8 mouse cellular contexts compared by ENCODE assay signal in the genomic region with DNA sequence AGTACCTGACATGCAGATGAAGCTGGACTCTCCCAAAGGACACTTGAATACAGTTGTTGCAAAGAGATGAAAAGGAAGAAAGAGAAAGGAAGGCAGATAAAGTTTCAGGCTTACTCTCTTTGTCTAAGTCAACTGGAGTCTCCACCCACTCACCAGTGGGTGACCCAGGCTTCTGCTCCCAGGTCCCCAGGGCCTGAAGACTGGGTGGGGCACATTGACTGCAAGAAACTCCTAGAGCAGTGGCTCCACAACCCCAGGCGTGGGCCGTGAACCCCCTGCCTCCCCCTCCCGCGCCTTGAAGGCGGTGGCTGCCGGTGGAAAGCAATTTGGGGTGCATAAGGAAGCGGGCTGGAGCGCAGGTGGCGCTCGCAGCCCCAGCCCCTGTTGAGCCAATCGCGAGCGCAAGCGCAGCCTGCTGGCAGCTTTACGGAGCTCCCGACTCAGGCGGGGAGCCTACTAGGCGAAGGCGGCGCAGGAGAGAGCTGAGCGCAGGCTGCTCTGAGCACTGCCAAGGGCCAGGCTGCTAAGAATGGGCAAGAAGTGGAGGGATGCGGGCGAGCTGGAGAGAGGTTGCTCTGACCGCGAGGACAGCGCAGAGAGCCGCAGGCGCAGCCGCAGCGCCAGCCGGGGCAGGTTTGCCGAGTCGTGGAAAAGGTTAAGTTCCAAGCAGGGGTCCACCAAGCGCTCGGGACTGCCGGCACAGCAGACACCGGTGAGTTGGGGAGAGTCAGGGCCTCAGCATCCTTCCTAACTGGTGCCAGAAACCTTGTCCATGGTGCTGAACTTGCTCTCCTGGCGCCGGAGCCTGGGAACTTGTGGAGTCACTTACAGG. TPM values are rescaled to one million over a fixed set of nuclear protein-coding genes. Genes with fewer than 3 reads are reported as not detected.
DNase-seq lines count a peak whose midpoint lies in the region; ATAC-seq and TF ChIP-seq lines count a peak whose summit lies in the region.

A gene (plus strand): TSS at position 457 of the 832 bp plus-strand sequence.

- TF ChIP-seq CTCF in intestine, postnatal 0 days (IDR thresholded peaks at IDR 0.05; ENCODE audit: low read depth): no peak

- H3K9ac ChIP-seq in intestine, embryonic 14.5 days (ENCODE audit: low read length): no peak within 1 kb of the TSS
- no peak within 1 kb of the TSS for H3K9ac ChIP-seq in intestine, postnatal 0 days (ENCODE audit: low read depth, low read length)
- H3K9ac ChIP-seq in intestine, embryonic 16.5 days (ENCODE audit: low read depth, low read length): no peak within 1 kb of the TSS
- H3K9ac ChIP-seq in midbrain, embryonic 16.5 days (ENCODE audit: low read depth, low read length): peak within 1 kb of the TSS; percentile 70

- intact Hi-C loops in gastrocnemius, postnatal 14 days (cut with DNase I; ENCODE audit: low total_unique reads): no loop called here
- intact Hi-C loops in left cerebral cortex, postnatal 4 days (cut with DNase I): no loop called here

- peaks cover 4% of the 10 kb centered on the region; the same call in 1 of the 2 replicates for H3K4me1 ChIP-seq in intestine, embryonic 14.5 days (replicated peaks; ENCODE audit: control insufficient read depth, insufficient read depth, low read length)
- H3K4me1 ChIP-seq in intestine, postnatal 0 days (replicated peaks; ENCODE audit: control insufficient read depth, insufficient read depth, low read length): no peaks in the 10 kb centered on the region
- H3K4me1 ChIP-seq in intestine, embryonic 16.5 days (ENCODE audit: control insufficient read depth, insufficient read depth, low read length): peaks cover 3% of the 10 kb centered on the region; the same call in 1 of the 2 replicates
- peaks cover 7% of the 10 kb centered on the region; the same call in 1 of the 2 replicates for H3K4me1 ChIP-seq in midbrain, embryonic 16.5 days (ENCODE audit: control insufficient read depth, insufficient read depth, low read length)

- WGBS in intestine, embryonic 14.5 days: under 1% methylated on average over 39 of the region's 39 CpGs
- WGBS in intestine, postnatal 0 days: 2% methylated on average over 39 of the region's 39 CpGs
- WGBS in intestine, embryonic 16.5 days: 1% methylated on average over 39 of the region's 39 CpGs
- under 1% methylated on average over 39 of the region's 39 CpGs for WGBS in midbrain, embryonic 16.5 days

- no peak within 1 kb of the TSS for H3K27ac ChIP-seq in intestine, embryonic 14.5 days (ENCODE audit: low read depth)
- H3K27ac ChIP-seq in intestine, postnatal 0 days (ENCODE audit: low read depth, low read length): no peak within 1 kb of the TSS
- no peak within 1 kb of the TSS for H3K27ac ChIP-seq in intestine, embryonic 16.5 days (ENCODE audit: low read length)
- H3K27ac ChIP-seq in midbrain, embryonic 16.5 days (ENCODE audit: low read length): no peak within 1 kb of the TSS

- peak; percentile 87 for ATAC-seq in intestine, embryonic 14.5 days (replicated peaks; ENCODE audit: low FRiP score, low TSS enrichment, low read depth)
- no peak for ATAC-seq in intestine, postnatal 0 days
- peak; percentile 83 for ATAC-seq in intestine, embryonic 16.5 days
- ATAC-seq in midbrain, embryonic 16.5 days: peak; percentile 98

- H3K36me3 ChIP-seq in intestine, embryonic 14.5 days (ENCODE audit: control insufficient read depth, insufficient read depth, low read length): no peaks in the 10 kb centered on the region
- no peaks in the 10 kb centered on the region for H3K36me3 ChIP-seq in intestine, postnatal 0 days (ENCODE audit: control insufficient read depth, insufficient read depth)
- H3K36me3 ChIP-seq in intestine, embryonic 16.5 days (ENCODE audit: control insufficient read depth, insufficient read depth, low read length): no peaks in the 10 kb centered on the region
- H3K36me3 ChIP-seq in midbrain, embryonic 16.5 days (ENCODE audit: control insufficient read depth, insufficient read depth, low read length): no peaks in the 10 kb centered on the region

- peak; percentile 92 for DNase-seq in intestine, embryonic 14.5 days (ENCODE audit: low spot score)
- DNase-seq in cerebellum, postnatal 36 days: peak; percentile 68 to 72
- DNase-seq in gastrocnemius, postnatal 14 days: peak; percentile 38
- peak; percentile 73 for DNase-seq in left cerebral cortex, postnatal 4 days
- peak; percentile 75 for DNase-seq in testis, postnatal 10 days (ENCODE audit: low spot score)

- H3K9me3 ChIP-seq in intestine, embryonic 14.5 days (ENCODE audit: control insufficient read depth, low read length): no peaks in the 10 kb centered on the region
- no peaks in the 10 kb centered on the region for H3K9me3 ChIP-seq in intestine, postnatal 0 days (ENCODE audit: control insufficient read depth)
- H3K9me3 ChIP-seq in intestine, embryonic 16.5 days (ENCODE audit: control insufficient read depth, low read length): no peaks in the 10 kb centered on the region
- H3K9me3 ChIP-seq in midbrain, embryonic 16.5 days (replicated peaks; ENCODE audit: control insufficient read depth, low read length, poor library complexity, severe bottlenecking): no peaks in the 10 kb centered on the region

- no peaks in the 10 kb centered on the region for H3K27me3 ChIP-seq in intestine, embryonic 14.5 days (replicated peaks; ENCODE audit: control insufficient read depth, insufficient read depth, low read length)
- H3K27me3 ChIP-seq in intestine, postnatal 0 days (replicated peaks; ENCODE audit: control insufficient read depth, insufficient read depth, low read length): peaks cover 7% of the 10 kb centered on the region; the same call in 1 of the 2 replicates
- H3K27me3 ChIP-seq in intestine, embryonic 16.5 days (replicated peaks; ENCODE audit: control insufficient read depth, insufficient read depth, low read length): peaks cover 5% of the 10 kb centered on the region; the same call in 1 of the 2 replicates
- H3K27me3 ChIP-seq in midbrain, embryonic 16.5 days (ENCODE audit: control insufficient read depth, insufficient read depth, low read depth, low read length): no peaks in the 10 kb centered on the region

- H3K4me2 ChIP-seq in intestine, embryonic 14.5 days (ENCODE audit: low read length): peak within 1 kb of the TSS; percentile 45
- no peak within 1 kb of the TSS; the same call in 1 of the 2 replicates for H3K4me2 ChIP-seq in intestine, postnatal 0 days (replicated peaks; ENCODE audit: low read depth)
- H3K4me2 ChIP-seq in intestine, embryonic 16.5 days (ENCODE audit: low read depth, low read length): peak within 1 kb of the TSS; percentile 32; the same call in 1 of the 2 replicates
- peak within 1 kb of the TSS; percentile 64 for H3K4me2 ChIP-seq in midbrain, embryonic 16.5 days (ENCODE audit: low read length)

- H3K4me3 ChIP-seq in intestine, embryonic 14.5 days (ENCODE audit: low read depth, low read length): peak within 1 kb of the TSS; percentile 21
- no peak within 1 kb of the TSS for H3K4me3 ChIP-seq in intestine, postnatal 0 days (ENCODE audit: low read depth, low read length)
- no peak within 1 kb of the TSS for H3K4me3 ChIP-seq in intestine, embryonic 16.5 days (ENCODE audit: low read length)
- H3K4me3 ChIP-seq in midbrain, embryonic 16.5 days (ENCODE audit: low read depth, low read length): peak within 1 kb of the TSS; percentile 61

RNA-seq across cellular contexts. Expression of the gene that starts here (rescaled TPM):
- polyA plus RNA-seq in intestine, embryonic 14.5 days (2014; fragmentation: Nextera tagmentation; extraction: Ambion mirVana): 0.26 and 0.37 TPM in 2 replicates
- 0.23 and 0.30 TPM in 2 replicates for polyA plus RNA-seq in intestine, postnatal 0 days (2015; fragmentation: Nextera tagmentation; extraction: Ambion mirVana)
- 1 to 10 TPM; 1.5 TPM for total RNA-seq in gastrocnemius, postnatal 14 days (2021)
- 0.24 and 0.27 TPM in 2 replicates for polyA plus RNA-seq in intestine, embryonic 16.5 days (2015; fragmentation: Nextera tagmentation; extraction: Ambion mirVana)
- 10 to 100 TPM; 88.7 to 89.4 TPM for total RNA-seq in left cerebral cortex, postnatal 4 days (2021)
- polyA plus RNA-seq in midbrain, embryonic 16.5 days (2015; fragmentation: Nextera tagmentation; extraction: Ambion mirVana): 24.7 and 27.4 TPM in 2 replicates

Comparison
In these comparisons a context has a peak if more than half of its experiments do, and no peak if none do; other contexts are left out.
1. RNA of the gene that starts here (total RNA-seq): 88.7 to 89.4 TPM in left cerebral cortex, postnatal 4 days; 1.5 TPM in gastrocnemius, postnatal 14 days; every median in the first group is over 10 times any median in the second.
2. RNA of the gene that starts here (polyA plus RNA-seq): 24.7 to 27.4 TPM in midbrain, embryonic 16.5 days; 0.26 to 0.37 TPM in intestine, embryonic 14.5 days, 0.24 to 0.27 TPM in intestine, embryonic 16.5 days and 0.23 to 0.30 TPM in intestine, postnatal 0 days; every median in the first group is over 10 times any median in the second.
3. Peak in DNase-seq, ATAC-seq, H3K4me3 ChIP-seq and H3K4me2 ChIP-seq in intestine, embryonic 14.5 days; RNA of the gene not detected or under 1 TPM.
4. Peak in ATAC-seq and H3K4me2 ChIP-seq in intestine, embryonic 16.5 days; RNA of the gene not detected or under 1 TPM.
5. DNase-seq: peak in every context shown above with its lines; median percentile 92 in intestine, embryonic 14.5 days; 75 in testis, postnatal 10 days; 73 in left cerebral cortex, postnatal 4 days; 70 in cerebellum, postnatal 36 days; 38 in gastrocnemius, postnatal 14 days.